Mouse (Mus musculus) C2C12 (cell line): ENCODE data around the gene Tnfsf10. TPM values are rescaled to one million over a fixed set of nuclear protein-coding genes. Genes with fewer than 3 reads are reported as not detected.

Experiments used
- H3K27me3 ChIP-seq: one replicate; pipeline ENCODE4 v1.6.1; 2011; ENCODE audit not compliant: control insufficient read depth, insufficient read depth, insufficient read length
- H3K36me3 ChIP-seq: one replicate; pipeline ENCODE4 v1.6.1; 2011; ENCODE audit not compliant: control insufficient read depth, insufficient read depth
- H3K4me3 ChIP-seq: one replicate; pipeline ENCODE4 v1.5.1; 2011; ENCODE audit warnings: mild to moderate bottlenecking, control low read depth; ENCODE audit not compliant: poor library complexity, insufficient read depth, severe bottlenecking
- H3K79me2 ChIP-seq: one replicate; pipeline ENCODE4 v1.6.1; 2011; ENCODE audit not compliant: control insufficient read depth, insufficient read depth
- H3K79me3 ChIP-seq: one replicate; pipeline ENCODE4 v1.6.1; 2011; ENCODE audit warnings: low read depth, control low read depth
- H3ac ChIP-seq: one replicate; pipeline ENCODE3; 2011; ENCODE audit warnings: low read depth; ENCODE audit not compliant: control insufficient read depth, insufficient read length
- CEBPB ChIP-seq: IDR thresholded peaks from one replicate; pipeline ENCODE4 v1.6.1; 2011; ENCODE audit warnings: low read depth, mild to moderate bottlenecking, control low read depth, moderate library complexity
- CTCF ChIP-seq: IDR thresholded peaks from one replicate; pipeline ENCODE4 v1.5.1; 2011; ENCODE audit not compliant: control insufficient read depth, insufficient read depth, insufficient read length
- FOSL1 ChIP-seq: IDR thresholded peaks from one replicate; pipeline ENCODE4 v1.8.0; 2011; ENCODE audit warnings: mild to moderate bottlenecking, low read length; ENCODE audit not compliant: poor library complexity, insufficient read depth, severe bottlenecking
- MAX ChIP-seq: IDR thresholded peaks from one replicate; pipeline ENCODE4 v1.6.1; 2011; ENCODE audit warnings: mild to moderate bottlenecking, control low read depth
- MYOD1 ChIP-seq: IDR thresholded peaks from one replicate; pipeline ENCODE4 v1.6.1; 2011; ENCODE audit warnings: low read depth; ENCODE audit not compliant: control insufficient read depth, insufficient read length
- MYOG ChIP-seq: IDR thresholded peaks from one replicate; pipeline ENCODE4 v1.6.1; 2011; ENCODE audit not compliant: control insufficient read depth, insufficient read length; ENCODE audit errors: extremely low read depth
- USF1 ChIP-seq: IDR thresholded peaks from one replicate; pipeline ENCODE4 v1.6.1; 2011; ENCODE audit warnings: low read depth, mild to moderate bottlenecking, control low read depth, moderate library complexity
- polyA plus RNA-seq: library from polyadenylated mRNA; unstranded; fragments of >200 nt; fragmentation: generic; extraction: Trizol; gene quantifications from one replicate; pipeline ENCODE4 v1.2.1, GENCODE M21; 2012; ENCODE audit warnings: missing spikeins

The Tnfsf10 gene
- polyA plus RNA-seq, 1 experiment: not detected

GRCm38 (mm10) chr3:27370582-27371275, 53.9 kb downstream of the Tnfsf10 start:
- no peak overlapping the region for H3ac ChIP-seq
- H3K4me3 ChIP-seq: no peak overlapping the region
- H3K36me3 ChIP-seq: no peaks in the 10 kb centered on the region
- H3K79me3 ChIP-seq: no peaks in the 10 kb centered on the region
- no peaks in the 10 kb centered on the region for H3K79me2 ChIP-seq
- H3K27me3 ChIP-seq: peaks cover 21% of the 10 kb centered on the region
- TF ChIP-seq CTCF (no peak), CEBPB (no peak), USF1 (no peak)

- no peak within 1 kb of the TSS for H3ac ChIP-seq
- TF ChIP-seq CTCF (no peak), FOSL1 (no peak), USF1 (no peak), CEBPB (no peak), MYOG (no peak), MAX (no peak), MYOD1 (no peak)
- H3K4me3 ChIP-seq: no peak within 1 kb of the TSS
- no peaks in the 10 kb centered on the region for H3K79me3 ChIP-seq
- peaks cover 21% of the 10 kb centered on the region for H3K27me3 ChIP-seq
- no peaks in the 10 kb centered on the region for H3K36me3 ChIP-seq
- H3K79me2 ChIP-seq: no peaks in the 10 kb centered on the region
Measured at GRCm38 (mm10) chr3:27371276-27371621, 54.4 kb downstream of the Tnfsf10 start, which contains the start of gene Ghsr. Gene Ghsr, plus strand, starts transcription at chr3:27371351.

- H3ac ChIP-seq: no peak overlapping the region
- no peaks in the 10 kb centered on the region for H3K36me3 ChIP-seq
- H3K4me3 ChIP-seq: no peak overlapping the region
- no peaks in the 10 kb centered on the region for H3K79me2 ChIP-seq
- peaks cover 21% of the 10 kb centered on the region for H3K27me3 ChIP-seq
- no peaks in the 10 kb centered on the region for H3K79me3 ChIP-seq
- TF ChIP-seq MYOG: no peak
- no peak for TF ChIP-seq MYOD1
- TF ChIP-seq USF1: no peak
- no peak for TF ChIP-seq FOSL1
- TF ChIP-seq CEBPB: no peak
- TF ChIP-seq CTCF: no peak
- no peak for TF ChIP-seq MAX
Measured at GRCm38 (mm10) chr3:27371725-27372650, 55.2 kb downstream of the Tnfsf10 start.

GRCm38 (mm10) chr3:27374396-27374795, 57.6 kb downstream of the Tnfsf10 start:
- H3K79me2 ChIP-seq: no peaks in the 10 kb centered on the region
- H3K4me3 ChIP-seq: no peak overlapping the region
- H3K27me3 ChIP-seq: peaks cover 21% of the 10 kb centered on the region
- H3ac ChIP-seq: no peak overlapping the region
- H3K79me3 ChIP-seq: no peaks in the 10 kb centered on the region
- no peaks in the 10 kb centered on the region for H3K36me3 ChIP-seq
- TF ChIP-seq FOSL1 (no peak), CEBPB (no peak), USF1 (no peak), CTCF (no peak), MAX (no peak), MYOD1 (no peak), MYOG (no peak)

- Histone ChIP-seq H3K79me2 (no peaks in the 10 kb centered on the region), H3K36me3 (no peaks in the 10 kb centered on the region), H3K79me3 (no peaks in the 10 kb centered on the region), H3ac (no peak overlapping the region), H3K4me3 (no peak overlapping the region), H3K27me3 (peaks cover 12% of the 10 kb centered on the region)
- TF ChIP-seq MYOG: no peak
- TF ChIP-seq MYOD1: no peak
- TF ChIP-seq MAX: no peak
- TF ChIP-seq CEBPB: no peak
- TF ChIP-seq USF1: no peak
- no peak for TF ChIP-seq CTCF
- TF ChIP-seq FOSL1: no peak
Measured at GRCm38 (mm10) chr3:27377935-27378334, 61.1 kb downstream of the Tnfsf10 start.
